Mouse (Mus musculus) cerebellum, postnatal 4 days (tissue): Measurements from ENCODE around the gene Col2a1.

Source experiments
- DNase-seq, 2 experiments: peaks; one replicate each; pipeline ENCODE4 v3.0.0; 2022; ENCODE audit warnings: low spot score in 2 of 2, mixed read lengths in 1 of 2

The Col2a1 gene

DNA sequence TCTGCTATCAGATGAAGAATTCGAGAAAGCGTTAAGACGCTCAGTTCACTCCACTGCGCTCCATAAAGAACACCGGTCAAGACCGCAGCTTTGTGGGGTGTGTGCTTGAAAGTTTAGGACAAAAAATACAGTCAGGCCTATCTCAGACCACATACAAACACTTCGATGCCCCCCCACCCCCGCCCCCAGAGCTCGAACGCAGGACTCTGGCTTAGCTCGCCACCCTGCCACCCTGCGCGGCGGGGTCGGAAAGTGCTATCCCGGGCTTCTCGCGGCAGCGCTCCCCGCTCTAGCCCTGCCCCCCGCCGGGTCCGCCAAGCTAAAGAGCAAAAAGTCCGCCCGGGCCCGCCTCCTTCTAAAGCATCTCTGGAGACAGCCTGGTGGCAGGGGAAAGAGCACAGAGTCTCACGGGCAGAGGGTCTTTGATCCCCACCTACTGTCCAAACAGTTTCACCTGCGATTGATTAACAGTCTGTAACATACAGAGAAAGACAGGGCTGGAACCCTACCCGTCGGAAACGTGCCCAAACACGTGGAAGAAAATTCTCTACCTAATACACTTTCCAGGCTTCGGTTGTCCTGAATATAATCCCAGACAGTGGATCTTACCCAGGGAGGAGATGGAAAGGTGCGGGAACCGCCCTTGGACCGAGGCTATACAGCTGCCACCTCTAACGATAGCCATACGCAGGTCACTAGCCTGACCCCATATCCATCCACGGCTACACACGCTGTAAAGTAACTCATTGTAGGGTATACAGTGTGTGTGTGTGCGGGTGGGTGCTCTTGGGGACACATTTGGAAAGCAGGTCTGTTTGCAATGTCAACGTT is 1.3 kb downstream of the Col2a1 start:
- no peak for DNase-seq

DNA sequence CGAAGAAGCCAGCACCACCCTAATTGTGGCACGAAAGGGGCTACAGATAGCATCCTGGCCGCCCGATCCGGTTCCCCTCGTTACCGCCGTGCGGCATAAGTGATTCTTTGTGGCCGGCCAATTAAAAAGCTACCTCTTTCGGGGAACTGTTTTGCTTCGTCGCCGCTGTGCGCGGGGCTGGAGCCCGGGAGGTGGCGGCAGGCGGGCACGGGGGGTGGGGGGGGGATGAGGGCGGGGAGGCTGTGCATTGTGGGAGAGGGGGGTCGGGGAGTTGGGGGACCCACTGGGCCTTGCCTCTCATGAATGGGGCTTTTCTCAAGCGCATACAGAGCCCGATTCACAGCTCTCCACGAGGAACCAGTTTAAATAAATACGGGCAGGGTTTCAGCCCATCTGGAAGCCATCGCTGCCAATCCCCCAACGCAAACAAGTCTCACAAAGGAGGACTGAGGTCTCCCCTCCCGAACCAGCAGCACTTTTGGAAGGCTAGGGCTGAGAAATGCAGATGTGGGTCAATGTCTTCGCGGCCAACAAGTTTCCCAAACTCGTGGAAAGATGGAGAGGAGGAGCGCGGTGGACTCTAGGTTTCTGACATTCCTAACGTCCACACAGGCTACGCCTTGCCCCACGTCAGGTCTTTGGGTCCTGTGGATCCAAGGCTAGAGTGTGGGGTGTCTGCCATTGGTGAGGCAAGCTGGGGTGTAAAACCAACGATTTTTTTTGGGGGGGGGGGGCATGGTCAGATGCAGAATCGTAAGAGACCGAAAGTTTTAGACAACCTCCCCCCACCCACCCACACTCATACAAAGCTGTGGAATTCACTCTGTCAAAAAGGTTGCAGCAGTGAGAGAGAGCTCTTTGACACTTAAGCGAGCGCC is 2.1 kb downstream of the Col2a1 start:
- DNase-seq = no peak

GRCm38 (mm10) chr15:98001321-98002112 is 3.0 kb downstream of the Col2a1 start:
- DNase-seq = no peak

DNA sequence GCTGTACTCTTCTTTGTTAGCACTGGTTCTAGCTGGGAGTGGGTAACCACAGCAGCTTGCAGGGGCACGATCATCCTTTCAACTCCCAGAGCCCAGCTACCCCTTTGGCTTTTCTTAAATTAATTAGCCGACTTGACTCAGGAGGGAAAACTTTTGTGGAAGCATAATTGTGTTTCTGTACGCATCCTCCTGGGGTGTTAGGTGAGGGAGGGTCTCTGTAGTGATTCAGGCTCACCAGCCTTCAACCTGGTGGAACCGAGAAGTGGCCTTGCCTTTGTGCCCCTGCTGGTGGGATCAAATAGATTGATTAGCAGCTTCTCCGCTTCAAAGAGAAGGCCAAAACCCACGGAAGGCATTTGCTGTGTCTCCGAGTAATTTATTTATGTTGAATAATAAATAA is 4.5 kb downstream of the Col2a1 start:
- DNase-seq = no peak

DNA sequence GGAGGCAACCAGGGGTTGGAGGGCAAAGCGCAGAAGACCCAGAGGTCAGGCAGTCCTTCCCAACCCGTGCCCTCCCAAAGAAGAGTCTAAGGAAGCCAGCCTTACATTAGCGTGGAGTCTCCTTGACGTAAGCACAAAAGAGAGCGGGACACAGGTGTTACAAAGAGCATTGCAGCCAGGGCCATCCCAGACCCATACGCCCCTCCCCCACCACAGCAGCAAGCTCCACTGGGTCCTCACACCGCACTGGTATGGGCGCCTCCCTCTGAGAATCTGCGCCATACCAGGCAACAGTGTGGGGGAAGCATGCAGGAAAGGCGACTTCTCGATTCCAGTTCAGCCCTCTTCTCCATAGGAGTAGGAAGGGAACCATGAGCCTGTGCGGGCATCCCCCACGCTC is 4.9 kb downstream of the Col2a1 start:
- no peak for DNase-seq

DNA sequence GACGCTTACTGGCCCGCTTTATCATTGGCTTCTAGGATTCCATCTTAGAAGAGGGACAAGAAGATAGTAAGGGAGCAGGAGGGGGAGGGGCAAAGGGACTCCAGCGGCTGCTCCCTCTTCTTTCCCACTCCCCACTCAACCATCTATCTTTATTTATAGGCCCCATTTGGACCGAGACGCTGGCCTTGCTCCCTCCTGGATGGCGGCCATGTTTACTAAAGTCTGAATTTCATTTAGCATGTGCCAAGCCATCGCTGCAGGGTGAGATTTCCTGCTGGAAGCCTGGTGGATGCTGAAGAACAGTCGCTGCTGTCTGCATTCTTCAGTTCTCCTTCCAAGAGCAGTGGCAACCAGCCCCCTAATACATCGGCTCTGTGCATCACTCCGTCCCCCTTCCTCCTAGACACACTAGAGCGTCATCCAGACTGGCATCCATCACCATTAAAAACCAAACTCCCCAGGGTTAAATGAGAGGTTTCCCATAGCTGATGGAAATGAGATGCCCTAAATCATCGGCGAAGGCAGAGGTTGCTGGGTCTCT is 7.7 kb downstream of the Col2a1 start:
- DNase-seq = peak in 1 of 2 experiments; percentile 67

DNA sequence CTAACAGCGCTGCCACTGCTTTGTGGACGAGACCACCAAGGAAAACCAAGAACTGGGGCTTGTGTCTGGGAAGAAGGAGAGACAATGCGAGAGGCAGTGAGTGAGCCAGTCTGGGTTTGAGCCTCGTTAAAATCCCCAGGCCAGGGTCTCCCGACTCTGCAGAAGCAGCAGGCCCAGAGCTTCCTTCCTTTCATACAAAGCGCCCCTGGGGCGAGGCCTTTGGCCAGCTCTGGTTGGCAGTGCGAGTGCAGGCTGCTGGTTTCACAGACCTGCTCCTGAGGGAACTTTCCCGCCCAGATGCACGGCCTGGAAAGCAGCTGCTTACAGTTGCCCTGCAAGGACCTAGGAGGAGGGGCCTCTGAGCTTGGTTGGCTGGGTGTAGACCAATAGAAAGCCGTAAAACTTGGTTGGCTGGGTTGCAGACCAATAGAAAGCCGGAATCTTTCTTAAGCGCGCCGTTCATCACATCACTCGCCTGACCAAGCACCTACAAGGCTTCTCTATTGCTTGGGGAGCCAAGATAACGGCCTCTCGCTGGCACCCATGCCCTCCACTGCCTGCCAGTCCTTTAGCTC is 11.7 kb downstream of the Col2a1 start:
- peak; percentile 66 to 82 for DNase-seq

- DNase-seq = peak in 1 of 2 experiments; percentile 30
Observed at GRCm38 (mm10) chr15:97992027-97992711, 12.3 kb downstream of the Col2a1 start.

DNA sequence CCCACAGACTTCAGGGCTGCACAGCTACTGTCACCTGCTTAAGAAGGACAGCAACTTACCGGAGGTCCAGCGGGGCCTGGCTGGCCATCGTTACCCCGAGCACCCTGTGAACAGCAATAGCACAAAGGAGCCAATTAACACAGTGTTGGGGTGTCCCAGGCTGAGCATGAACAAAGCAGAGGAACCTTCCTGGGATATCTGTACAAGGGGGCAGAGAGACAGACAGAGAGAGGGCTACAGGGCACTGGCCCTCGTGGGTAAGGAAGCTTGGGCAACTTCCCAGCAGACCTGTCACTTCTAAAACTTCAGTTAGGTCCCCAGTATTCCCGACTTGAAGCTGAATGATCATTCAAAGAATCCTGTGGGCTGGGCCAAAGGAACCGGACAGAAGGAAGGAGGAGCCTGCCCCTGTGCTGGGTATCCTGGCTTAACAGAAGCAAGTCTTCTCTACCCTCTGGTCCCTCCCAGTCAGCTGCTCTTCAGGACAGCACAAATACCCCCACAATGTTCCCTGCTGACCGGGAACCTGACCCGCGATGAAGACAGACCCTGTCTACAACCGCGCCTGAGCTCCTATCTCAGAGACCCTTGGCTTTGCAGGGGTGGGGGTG is 13.1 kb downstream of the Col2a1 start:
- no peak for DNase-seq

DNA sequence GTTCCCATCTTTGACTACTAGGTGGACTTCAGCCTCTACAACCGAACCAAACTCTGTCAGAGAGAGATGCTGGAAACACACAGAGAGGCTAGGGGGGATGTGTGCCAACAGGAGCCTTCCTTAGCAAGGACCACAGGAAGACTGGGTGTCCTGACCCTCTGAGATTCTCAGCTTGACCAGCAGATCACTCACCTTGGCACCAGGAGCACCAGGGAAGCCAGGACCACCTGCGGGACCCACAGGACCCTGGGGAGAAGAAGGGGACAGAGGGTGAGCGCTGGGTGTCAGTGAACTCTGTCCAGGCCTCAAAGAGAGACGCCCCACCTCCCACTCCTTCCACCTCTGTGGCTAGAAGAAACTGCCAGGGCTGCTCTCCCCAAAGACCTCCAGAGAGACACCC is 13.8 kb downstream of the Col2a1 start:
- DNase-seq = no peak

DNA sequence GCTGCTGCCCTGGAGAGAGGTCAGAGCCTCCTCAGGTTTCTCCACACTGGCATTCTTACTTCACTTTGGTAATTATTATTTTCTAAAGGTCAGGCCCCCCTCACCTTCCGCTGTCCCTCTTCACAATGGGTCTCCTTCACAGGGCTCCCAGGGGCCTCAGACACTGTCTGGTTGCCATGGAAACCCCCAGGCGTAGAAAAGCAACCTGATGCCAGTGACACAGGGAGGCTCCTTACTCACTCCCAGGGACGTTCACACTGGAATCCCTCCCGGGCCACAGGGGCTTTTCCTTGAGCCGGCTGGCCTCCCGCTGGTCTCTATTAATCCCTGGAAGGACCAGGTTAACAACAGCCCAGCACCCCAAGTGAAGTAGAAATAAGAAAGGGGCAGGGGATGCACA is 14.4 kb downstream of the Col2a1 start:
- no peak for DNase-seq

DNA sequence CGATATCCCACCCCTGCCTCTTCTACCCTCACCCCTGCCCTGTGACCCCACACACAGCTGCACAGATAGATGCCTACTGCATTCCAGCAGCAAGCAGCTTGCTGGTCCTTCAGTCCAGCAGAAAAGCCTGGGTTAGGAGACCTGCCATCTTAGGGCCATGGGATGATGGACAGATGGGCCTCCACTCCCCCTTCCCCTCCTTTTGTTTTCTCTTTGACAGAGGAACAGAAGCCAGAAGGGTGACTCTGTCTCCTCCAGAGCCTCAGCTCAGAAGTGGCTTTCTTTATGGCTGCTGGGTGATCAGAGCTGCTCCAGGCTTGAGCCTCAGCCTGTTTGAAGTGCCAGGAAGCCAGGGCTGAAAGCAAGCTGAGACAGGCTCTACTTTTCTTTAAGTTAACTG is 15.0 kb downstream of the Col2a1 start:
- DNase-seq = no peak

GRCm38 (mm10) chr15:97981560-97981959 is 22.9 kb downstream of the Col2a1 start:
- no peak for DNase-seq

DNA sequence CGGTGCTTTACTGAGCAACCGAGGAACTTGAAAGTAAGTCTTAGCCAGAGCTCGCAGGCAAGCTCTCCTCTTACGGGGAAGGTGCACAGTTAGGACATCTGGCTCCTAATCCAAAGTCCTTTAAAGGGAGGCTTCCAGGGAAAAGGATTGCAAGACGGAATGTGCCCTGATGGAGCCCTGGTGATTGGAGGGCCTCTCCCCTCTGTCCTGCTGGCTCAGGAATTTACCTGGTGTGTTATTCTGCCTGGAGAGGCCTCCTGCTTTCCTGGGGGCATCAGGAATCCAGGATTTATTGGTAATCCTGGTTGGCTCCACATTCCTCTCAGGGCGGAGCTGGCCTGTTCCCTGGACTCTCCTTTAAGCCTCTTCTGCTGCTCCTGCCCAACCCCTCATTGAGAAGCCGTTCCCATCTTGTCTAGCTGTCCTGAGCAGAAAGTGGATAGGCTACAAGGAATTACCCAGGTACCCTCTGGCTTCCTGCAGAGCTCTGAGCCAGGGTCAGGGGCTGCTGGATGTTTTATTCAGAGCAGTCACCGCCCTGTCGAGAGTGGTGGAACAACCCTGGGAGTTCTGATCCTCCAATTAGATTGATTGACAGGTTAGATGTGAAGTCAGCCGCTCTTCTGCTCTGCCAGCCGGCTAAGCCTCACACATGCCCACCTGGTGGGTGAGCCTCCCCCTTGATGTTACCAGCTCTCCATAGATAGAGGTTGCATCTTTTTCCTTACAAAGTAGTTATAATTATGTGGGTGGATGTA is 31.1 kb downstream of the Col2a1 start:
- DNase-seq = no peak

- DNase-seq = no peak
Observed at GRCm38 (mm10) chr15:97972580-97972979, 31.9 kb downstream of the Col2a1 start.

- peak in 1 of 2 experiments; percentile 19 for DNase-seq
Observed at GRCm38 (mm10) chr15:97970299-97970698, 34.2 kb downstream of the Col2a1 start.

DNA sequence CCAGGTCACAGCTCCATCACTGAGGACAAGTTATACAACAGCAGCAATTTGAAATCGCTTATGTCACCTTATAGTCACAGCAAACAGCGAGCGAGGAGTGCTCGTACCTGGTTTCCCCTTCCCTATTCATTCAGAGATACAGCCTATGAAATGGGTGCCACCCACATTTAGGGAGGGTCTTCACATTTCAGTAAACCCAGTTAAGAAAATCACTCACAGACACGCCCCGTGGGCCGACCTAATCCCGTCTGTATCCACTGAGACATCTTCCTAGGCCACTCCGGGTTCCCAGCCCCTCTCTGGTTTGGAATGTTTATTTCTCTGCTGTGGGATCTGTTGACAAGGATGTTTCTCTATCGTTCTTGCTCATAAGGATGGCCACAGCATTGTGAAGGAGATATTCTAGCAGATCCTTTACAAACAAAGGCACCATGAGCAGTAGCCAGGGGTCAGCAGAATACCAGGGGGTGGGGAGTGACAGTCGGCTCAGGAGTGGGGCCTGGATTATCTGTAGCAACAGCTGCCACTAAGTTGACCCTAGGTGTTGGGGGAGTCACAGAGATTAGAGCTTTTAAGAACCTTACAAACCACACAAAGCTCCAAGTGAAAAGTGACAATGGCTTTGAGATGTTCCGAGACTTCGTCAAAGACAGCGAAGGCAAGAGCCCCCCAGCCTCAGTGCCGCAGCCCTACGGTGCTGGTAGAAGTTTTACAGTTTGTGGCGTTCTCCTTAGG is 39.0 kb downstream of the Col2a1 start:
- peak in 1 of 2 experiments; percentile 17 for DNase-seq

DNA sequence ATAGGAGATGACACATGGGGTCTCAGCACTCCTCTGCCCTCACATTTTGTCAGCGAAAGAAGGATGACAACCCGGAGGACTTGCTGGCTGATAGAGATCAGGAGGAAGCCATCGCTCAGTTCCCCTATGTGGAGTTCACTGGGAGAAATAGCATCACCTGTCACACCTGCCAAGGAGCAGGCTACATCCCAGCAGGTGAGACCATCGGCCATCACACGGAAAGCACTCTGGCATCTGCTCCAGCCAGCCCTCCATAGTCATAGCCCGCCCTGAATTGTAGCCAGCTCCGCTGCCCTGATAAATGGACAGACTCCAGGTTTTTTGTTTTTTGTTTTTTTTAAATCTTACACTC is 39.7 kb downstream of the Col2a1 start:
- DNase-seq = peak in 1 of 2 experiments; percentile 15
